Mouse (Mus musculus): ENCODE data around the gene Slfn3.
A peak's percentile ranks its signal among the peaks of the same experiment; 100 is the strongest.
"Not testable (repeated sequence)": the region's sequence is repeated elsewhere in the genome, so short reads cannot be mapped to it uniquely, and the experiment has no call there.

Slfn3 gene

GRCm38 (mm10) chr11:83191134-83191893, at the start of gene Slfn3:
Slfn3 (plus strand) TSS chr11:83191330.
- peak; percentile 59 for DNase-seq (ENCODE audit: extremely low read depth, insufficient read length, low spot score)

- not testable (repeated sequence) for DNase-seq (ENCODE audit: extremely low read depth, insufficient read length, low spot score)
Observed at GRCm38 (mm10) chr11:83148939-83149338, 42.2 kb upstream of the Slfn3 start.

- no peak for DNase-seq (ENCODE audit: extremely low read depth, insufficient read length, low spot score)
Observed at GRCm38 (mm10) chr11:83174948-83175539, 16.1 kb upstream of the Slfn3 start, which contains the start of gene Slfn4. Slfn4 (plus strand) TSS chr11:83175186.

DNA sequence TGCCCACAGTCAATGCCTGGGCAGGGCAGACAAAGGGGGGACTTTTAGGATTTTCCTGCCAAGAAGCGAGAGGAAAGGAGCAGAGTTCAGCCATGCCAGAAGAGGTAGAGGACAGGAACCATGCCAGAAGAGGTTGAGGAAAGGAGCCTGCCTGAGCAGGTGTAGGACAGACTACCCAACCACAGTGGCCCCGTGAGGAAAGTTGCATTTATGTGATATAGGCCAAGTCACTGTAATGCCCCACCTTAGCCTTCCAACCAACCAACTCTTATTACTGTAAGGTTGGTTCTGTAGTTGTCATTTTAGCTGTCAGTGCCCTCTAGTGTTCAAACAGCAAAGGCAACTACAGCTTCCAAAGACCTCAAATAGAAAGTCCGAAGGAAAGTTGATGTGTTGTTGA, 871 bp downstream of the Slfn3 start:
- DNase-seq (ENCODE audit: extremely low read depth, insufficient read length, low spot score) = peak; percentile 59

DNA sequence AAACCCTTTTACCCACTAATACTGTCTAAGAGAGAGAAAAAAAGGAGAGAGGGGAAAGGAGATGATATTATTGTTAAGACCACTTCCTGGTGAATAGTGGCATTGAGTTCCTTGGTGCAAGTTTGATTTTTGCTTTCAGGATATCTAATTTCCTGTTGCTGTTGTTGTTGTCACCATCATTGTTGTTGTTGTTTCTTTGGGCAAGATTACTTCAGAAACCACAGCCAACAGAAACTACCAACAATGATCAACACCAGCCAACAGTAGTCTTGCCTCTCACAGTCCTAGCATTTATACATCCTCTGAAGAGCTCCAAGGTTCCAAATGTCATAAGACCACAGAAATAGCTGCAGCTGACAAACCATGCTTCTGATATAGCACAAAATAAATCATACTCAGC, 13.9 kb downstream of the Slfn3 start:
- DNase-seq (ENCODE audit: extremely low read depth, insufficient read length, low spot score) = no peak

DNA sequence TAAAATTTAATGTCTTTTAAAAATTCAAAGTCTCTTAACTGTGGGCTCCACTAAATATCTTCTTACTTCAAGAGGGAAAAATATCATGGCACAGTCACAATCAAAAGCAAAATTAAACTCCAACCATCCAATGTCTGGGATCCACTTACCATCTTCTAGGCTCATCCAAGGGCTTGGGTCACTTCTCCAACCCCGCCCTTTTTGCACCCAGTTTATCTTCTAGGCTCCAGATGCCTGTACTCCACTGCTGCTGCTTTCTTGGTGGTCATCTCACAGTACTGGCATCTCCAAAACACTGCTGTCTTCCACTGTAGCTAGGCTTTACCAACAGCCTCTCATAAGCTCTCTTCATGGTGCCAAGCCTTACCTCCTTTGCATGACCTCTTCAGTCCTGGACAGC, 25.0 kb downstream of the Slfn3 start:
- no peak for DNase-seq (ENCODE audit: extremely low read depth, insufficient read length, low spot score)

DNA sequence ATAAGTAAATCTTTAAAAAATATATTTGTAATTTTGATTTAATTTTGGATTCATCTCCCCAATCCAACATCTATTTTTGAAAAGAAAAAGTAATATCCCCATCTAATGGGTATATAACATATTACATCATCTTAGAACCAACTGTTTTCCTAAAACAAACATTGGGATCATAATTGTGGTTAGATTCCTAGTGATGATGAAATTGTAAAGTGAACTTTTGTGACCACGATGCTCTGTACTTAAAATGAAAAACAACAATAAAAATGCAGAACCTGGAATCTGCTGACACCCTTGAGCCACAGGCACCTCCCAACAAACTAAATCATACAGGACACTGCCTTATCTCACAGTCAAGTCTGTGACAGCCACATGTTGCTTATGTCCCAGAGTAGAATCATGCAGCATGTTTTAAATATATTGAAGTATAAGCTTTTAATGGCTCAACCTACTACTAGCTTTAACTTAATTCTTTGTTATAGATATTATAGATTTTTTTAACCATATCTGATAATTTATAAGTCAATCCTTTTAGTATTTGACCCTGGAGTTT, 30.3 kb downstream of the Slfn3 start:
- DNase-seq (ENCODE audit: extremely low read depth, insufficient read length, low spot score) = no peak

- DNase-seq (ENCODE audit: extremely low read depth, insufficient read length, low spot score) = peak; percentile 49
Observed at GRCm38 (mm10) chr11:83223367-83223766, 32.2 kb downstream of the Slfn3 start.

GRCm38 (mm10) chr11:83223793-83224192, 32.7 kb downstream of the Slfn3 start:
- DNase-seq (ENCODE audit: extremely low read depth, insufficient read length, low spot score) = not testable (repeated sequence)

DNA sequence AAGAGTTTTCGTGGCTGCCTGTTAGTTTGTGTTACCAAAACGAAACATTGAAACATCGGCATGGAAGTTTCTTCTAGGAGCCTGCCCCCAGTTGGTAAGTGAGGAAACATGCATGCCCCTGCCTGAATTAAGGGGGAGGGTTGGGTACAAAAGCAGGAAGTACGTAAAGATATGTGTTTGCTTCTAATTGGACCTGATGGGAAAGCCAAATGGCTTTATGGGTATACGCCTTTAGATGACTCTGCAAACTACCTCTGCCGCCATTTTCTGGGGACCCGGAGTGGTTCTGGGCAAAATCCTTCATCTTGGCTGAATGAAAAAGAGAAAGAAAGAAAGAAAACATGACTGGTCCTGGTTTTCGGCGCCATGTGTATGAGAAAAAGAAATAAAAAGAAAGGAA, 33.1 kb downstream of the Slfn3 start:
- DNase-seq (ENCODE audit: extremely low read depth, insufficient read length, low spot score) = peak; percentile 40

DNA sequence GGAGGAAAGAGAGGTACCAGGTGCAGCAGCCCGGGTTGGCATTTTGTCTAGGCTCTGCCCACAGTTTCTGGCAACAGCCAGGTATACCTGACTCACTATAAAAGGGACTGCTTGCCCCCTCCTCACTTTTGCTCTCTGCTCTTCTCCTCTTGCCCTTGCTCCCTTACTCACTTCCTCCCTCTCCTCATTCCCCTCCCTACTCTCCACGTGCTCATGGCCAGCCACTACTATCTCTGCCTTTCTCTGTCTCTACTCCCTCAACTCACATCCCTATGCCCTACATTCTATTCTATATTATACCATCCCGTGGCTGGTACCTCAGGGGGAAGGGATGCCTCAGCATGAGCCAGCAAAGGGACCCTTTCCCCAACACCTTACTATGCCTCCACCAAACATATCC, 33.6 kb downstream of the Slfn3 start:
- no peak for DNase-seq (ENCODE audit: extremely low read depth, insufficient read length, low spot score)

- DNase-seq (ENCODE audit: extremely low read depth, insufficient read length, low spot score) = no peak
Observed at GRCm38 (mm10) chr11:83225371-83225960, 34.3 kb downstream of the Slfn3 start.

GRCm38 (mm10) chr11:83227926-83228723, 37.0 kb downstream of the Slfn3 start:
- no peak for DNase-seq (ENCODE audit: extremely low read depth, insufficient read length, low spot score)

DNA sequence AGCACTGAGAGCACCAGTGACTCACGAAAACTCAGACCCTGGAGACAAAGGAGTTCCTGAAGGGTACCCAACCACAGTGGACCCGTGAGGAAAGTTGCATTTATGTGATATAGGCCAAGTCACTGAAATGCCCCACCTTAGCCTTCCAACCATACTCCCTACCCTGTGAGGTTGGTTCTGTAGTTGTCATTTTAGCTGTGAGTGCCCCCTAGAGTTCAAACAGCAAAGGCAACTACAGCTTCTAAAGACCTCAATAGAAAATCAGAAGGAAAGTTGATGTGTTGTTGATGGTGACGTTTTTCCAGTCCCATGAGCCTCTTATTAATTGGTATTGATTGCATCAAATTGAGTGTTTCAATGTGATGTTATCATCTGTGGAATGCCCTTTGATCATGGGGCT, 39.8 kb downstream of the Slfn3 start:
- no peak for DNase-seq (ENCODE audit: extremely low read depth, insufficient read length, low spot score)

GRCm38 (mm10) chr11:83233621-83234020, 42.5 kb downstream of the Slfn3 start:
- not testable (repeated sequence) for DNase-seq (ENCODE audit: extremely low read depth, insufficient read length, low spot score)

DNA sequence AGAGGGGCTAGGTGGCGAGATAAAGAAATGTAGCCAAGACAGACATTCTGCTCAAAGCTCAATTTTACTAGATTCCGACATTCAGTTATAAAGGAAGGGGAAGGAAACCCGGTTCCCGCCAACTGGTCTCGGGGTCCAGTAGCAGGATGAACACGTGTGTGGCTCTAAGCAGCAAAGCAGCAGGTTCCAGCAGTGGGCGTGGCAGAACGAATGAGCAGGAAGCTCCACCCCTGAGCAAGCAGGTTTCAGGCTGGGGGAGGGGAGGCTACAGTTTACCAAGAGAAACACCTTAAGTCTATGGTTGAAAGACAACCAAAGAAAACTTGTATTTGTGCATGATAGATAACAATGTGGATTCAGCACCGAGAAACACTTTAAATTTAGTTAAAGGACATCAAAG, 46.3 kb downstream of the Slfn3 start:
- DNase-seq (ENCODE audit: extremely low read depth, insufficient read length, low spot score) = not testable (repeated sequence)

- DNase-seq (ENCODE audit: extremely low read depth, insufficient read length, low spot score) = no peak
Observed at GRCm38 (mm10) chr11:83238389-83238788, 47.3 kb downstream of the Slfn3 start.

GRCm38 (mm10) chr11:83239811-83240210, 48.7 kb downstream of the Slfn3 start:
- DNase-seq (ENCODE audit: extremely low read depth, insufficient read length, low spot score) = no peak

GRCm38 (mm10) chr11:83257211-83257610, 66.1 kb downstream of the Slfn3 start:
- not testable (repeated sequence) for DNase-seq (ENCODE audit: extremely low read depth, insufficient read length, low spot score)

DNA sequence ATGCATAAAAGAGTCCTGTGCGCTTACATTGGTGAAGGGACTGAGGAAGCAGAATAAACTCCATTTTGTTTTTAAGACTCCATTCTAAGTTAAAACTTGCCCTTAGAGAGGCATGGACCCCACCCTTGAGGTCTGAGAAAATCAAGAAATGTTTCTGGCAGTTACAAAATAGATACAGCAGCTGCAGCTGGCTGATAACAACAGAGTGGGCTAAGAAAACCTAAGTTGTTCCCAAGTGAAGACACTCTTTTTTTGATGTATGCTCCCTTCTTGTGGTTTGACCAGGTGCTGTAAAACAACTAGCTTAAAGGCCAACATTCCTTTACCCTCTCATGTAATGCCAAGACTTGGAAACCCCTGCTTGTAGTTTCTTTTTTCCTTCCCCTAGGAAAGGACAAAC, 71.5 kb downstream of the Slfn3 start:
- no peak for DNase-seq (ENCODE audit: extremely low read depth, insufficient read length, low spot score)

- no peak for DNase-seq (ENCODE audit: extremely low read depth, insufficient read length, low spot score)
Observed at GRCm38 (mm10) chr11:83263146-83263545, 72.0 kb downstream of the Slfn3 start.

All from 3134 (cell line).